Mouse (Mus musculus): ENCODE data around the gene Ugt1a6a. TPM values are rescaled to one million over a fixed set of nuclear protein-coding genes. Genes with fewer than 3 reads are reported as not detected.
A peak's percentile ranks its signal among the peaks of the same experiment; 100 is the strongest.
"Not testable (repeated sequence)": the region's sequence is repeated elsewhere in the genome, so short reads cannot be mapped to it uniquely, and the experiment has no call there.

The Ugt1a6a gene
- 2.2 and 2.3 TPM in 2 replicates for polyA plus RNA-seq (2012; rRNA removed)

GRCm38 (mm10) chr1:88134457-88135011 is at the start of gene Ugt1a6a:
Gene Ugt1a6a, plus strand, starts transcription at chr1:88134809.
- DNase-seq (ENCODE audit: extremely low spot score in 1 of 2, low spot score in 1 of 2): peak in 1 of 2 experiments; percentile 1

DNA sequence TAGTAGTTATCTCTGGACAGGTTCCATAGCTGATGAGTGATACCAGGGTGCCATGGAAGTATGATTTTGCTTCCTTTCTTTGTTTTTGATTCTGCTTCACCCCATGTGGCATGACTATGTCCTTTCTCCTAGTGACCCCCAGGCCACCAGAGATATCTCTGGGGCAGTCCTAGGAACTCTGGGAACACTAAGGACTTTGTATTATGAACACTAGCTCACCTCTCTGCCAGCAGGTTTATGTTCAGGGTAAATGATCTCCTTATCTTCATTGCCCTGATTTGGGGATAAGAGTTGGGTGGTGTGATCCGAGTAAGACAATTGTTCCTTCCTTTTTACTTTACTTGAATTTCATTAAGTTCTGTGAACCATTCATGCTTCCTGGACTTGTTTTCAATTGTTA is 48.5 kb upstream of the Ugt1a6a start:
- no peak for DNase-seq (ENCODE audit: extremely low spot score in 1 of 2, low spot score in 1 of 2)

DNA sequence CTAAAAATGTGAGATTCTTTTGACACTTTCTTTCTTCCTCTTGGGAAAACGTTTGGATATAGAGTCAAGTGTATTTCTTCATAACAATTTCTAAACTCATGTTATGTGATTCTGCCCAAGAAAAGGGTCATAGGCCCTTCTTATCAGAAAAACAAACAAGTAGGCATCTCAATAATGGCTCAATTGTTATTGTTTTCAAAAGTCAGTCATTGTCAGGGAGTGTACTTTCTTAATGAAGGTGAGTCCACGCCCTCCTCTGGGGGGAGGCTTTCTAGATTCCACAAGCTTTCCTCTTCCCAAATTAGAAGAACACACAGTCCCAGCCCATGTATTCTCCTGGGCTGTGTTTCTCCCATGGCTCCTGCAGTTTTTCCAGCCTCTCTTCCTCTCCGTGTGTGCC is 47.1 kb upstream of the Ugt1a6a start, which contains the start of gene Ugt1a8:
Ugt1a8 (plus strand) TSS at position 301 of the 400 bp plus-strand sequence.
- DNase-seq (ENCODE audit: extremely low spot score in 1 of 2, low spot score in 1 of 2): no peak

GRCm38 (mm10) chr1:88092341-88092740 is 42.3 kb upstream of the Ugt1a6a start:
- no peak for DNase-seq (ENCODE audit: extremely low spot score in 1 of 2, low spot score in 1 of 2)

DNA sequence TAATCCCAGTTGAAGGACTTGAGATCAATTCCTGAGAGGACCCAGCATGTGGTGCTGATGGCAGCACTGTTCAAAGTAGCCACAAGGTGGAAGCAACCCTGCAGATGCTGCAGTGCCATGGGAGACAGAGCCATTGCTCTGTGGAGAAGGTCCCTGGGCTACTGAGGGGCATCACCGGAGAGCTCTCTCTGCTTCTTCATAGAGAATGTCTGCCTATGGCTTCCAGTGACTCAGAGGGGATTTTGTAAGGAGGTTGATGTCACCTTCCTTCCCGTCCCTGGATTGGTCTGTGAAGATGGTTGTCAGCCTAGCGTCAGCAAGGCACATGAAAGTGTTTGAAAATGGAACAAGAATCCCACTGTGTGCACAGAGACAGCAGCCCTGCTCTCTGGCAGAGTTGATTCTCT is 40.3 kb upstream of the Ugt1a6a start:
- DNase-seq (ENCODE audit: extremely low spot score in 1 of 2, low spot score in 1 of 2): not testable (repeated sequence)

DNA sequence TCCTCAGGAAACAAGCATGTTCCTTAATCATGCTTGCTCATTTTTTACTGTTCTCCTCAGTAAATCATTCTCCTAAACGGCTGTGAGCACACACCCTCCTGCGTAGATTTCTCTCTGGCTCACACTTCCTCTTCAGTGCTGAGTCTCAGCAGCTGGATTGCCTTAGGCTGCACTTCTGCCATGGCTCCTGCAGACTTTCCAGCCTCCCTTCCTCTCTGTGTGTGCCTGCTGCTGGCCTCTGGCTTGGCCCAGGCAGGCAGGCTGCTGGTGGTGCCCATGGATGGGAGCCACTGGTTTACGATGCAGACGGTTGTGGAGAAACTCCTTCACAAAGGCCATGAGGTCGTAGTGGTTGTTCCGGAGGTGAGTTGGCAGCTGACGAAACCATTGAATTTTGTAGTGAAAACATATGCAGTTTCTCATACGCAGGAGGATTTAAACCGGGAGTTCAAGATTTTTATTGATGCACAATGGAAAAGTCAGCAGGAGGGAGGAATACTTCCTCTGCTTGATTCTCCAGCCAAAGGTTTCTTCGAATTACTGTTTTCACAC is 39.6 kb upstream of the Ugt1a6a start, which contains the start of gene Ugt1a7c:
Ugt1a7c (plus strand) TSS at position 122 of the 552 bp plus-strand sequence.
- DNase-seq (ENCODE audit: extremely low spot score in 1 of 2, low spot score in 1 of 2): peak in 1 of 2 experiments; percentile 1

DNA sequence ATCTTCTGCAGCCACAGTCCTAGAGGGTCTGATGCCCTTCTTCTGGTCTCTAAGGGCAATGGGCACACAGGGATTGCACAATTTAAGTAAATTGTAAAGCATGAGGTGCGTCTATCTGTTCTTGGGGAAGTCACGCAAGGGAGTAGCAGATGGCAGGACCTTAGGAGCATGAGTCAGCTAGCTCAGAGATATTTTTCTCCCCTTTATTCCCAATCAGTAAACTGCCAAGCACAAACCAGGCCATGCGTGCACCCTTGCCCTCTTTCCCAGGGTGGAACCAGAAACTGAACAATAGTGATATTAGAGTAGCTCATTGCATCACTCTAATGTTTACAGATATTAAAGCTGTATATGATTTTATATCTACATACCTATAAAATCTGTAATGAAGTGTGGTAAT is 36.1 kb upstream of the Ugt1a6a start:
- not testable (repeated sequence) for DNase-seq (ENCODE audit: extremely low spot score in 1 of 2, low spot score in 1 of 2)

DNA sequence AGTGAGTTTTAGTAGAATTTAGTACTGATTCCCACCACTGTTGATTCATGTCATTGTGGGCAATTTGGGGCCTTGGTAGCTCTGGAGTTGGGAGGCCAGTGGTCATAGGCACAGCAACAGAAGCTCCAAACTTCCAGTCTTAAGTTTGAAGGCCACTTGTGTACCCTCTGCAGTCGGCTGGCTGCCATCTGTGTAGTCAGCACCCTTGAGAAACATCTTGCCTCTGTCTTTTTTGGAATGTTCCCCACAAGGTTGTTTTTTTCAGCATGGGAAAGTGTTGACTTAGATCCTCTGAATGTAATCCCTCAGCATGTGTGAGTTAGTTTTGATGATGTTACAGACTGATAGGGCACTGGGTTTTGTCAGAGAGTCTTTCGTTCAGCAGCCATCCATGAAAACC is 34.9 kb upstream of the Ugt1a6a start:
- DNase-seq (ENCODE audit: extremely low spot score in 1 of 2, low spot score in 1 of 2): not testable (repeated sequence)

GRCm38 (mm10) chr1:88103019-88103418 is 31.6 kb upstream of the Ugt1a6a start, which contains the start of gene Ugt1a6b:
Gene Ugt1a6b, plus strand, starts transcription at chr1:88103252.
- not testable (repeated sequence) for DNase-seq (ENCODE audit: extremely low spot score in 1 of 2, low spot score in 1 of 2)

- peak in 1 of 2 experiments; percentile 1 for DNase-seq (ENCODE audit: extremely low spot score in 1 of 2, low spot score in 1 of 2)
Measured at GRCm38 (mm10) chr1:88103697-88104468, 30.7 kb upstream of the Ugt1a6a start.

GRCm38 (mm10) chr1:88104667-88105430 is 29.8 kb upstream of the Ugt1a6a start:
- DNase-seq (ENCODE audit: extremely low spot score in 1 of 2, low spot score in 1 of 2): no peak

DNA sequence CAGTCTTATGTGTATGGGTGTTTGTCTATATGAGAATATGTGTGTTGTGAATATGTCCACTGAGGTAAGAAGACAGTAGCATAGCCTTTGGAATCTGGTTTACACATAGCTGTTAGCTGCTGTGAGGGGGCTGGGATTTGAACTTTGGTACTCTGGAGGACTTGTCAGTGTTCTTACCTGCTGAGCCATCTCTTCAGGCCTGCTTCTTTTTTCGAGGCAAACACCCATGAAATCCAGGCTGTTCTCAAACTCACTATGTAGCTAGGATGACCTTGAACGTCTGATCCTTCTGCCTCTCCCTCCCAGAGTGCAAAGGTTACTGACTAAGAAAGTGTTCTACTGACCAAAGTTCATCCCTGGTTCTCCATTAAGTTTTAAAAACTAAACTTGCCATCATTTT is 29.0 kb upstream of the Ugt1a6a start:
- DNase-seq (ENCODE audit: extremely low spot score in 1 of 2, low spot score in 1 of 2): no peak

DNA sequence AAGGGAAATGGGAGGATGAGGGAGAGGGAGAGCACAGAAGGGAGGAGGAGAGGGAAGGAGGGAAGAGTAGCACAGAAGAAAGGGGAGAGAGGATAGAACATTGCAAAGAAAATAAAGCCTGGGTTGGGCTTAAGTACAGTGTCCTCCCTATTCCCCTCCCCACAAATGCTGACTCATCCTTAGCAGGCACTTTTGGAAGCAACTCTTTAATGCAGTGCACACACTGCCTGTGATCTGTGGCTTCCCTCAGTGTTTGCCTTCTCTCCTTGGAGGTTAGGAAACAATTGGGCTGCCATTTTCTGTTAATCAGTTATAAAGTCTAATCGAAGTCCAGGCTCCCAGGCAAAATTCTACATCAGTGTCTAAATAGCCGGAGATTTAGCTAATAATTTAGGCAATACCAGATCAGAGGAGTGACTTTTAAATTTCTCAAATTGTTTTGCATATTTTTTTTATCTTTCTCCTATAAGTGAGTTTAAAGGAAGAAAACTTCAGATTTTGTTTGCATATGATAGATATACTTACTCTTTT is 25.5 kb upstream of the Ugt1a6a start:
- not testable (repeated sequence) for DNase-seq (ENCODE audit: extremely low spot score in 1 of 2, low spot score in 1 of 2)

DNA sequence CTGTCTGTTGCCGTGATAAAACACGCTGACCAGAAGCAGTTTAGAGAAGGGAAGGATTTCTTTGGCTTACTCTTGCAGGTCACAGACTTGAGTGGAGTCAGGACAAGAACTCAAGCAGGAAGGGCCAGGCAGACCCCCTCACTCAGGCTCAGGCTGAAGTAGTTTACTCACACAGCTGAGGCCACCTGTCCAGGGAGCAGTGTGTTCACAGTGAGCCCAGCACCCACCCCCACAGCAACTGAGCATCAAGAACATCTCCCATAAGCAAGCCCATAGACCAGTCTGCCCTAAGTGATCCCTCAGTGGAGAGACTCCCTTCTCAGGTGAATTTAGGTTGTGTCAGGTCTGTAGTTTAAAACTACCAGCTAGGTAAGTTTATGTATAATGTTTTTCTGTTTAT is 25.0 kb upstream of the Ugt1a6a start:
- not testable (repeated sequence) for DNase-seq (ENCODE audit: extremely low spot score in 1 of 2, low spot score in 1 of 2)

- not testable (repeated sequence) for DNase-seq (ENCODE audit: extremely low spot score in 1 of 2, low spot score in 1 of 2)
Measured at GRCm38 (mm10) chr1:88112769-88113168, 21.8 kb upstream of the Ugt1a6a start.

- not testable (repeated sequence) for DNase-seq (ENCODE audit: extremely low spot score in 1 of 2, low spot score in 1 of 2)
Measured at GRCm38 (mm10) chr1:88120550-88120949, 14.1 kb upstream of the Ugt1a6a start.

GRCm38 (mm10) chr1:88121521-88121920 is 13.1 kb upstream of the Ugt1a6a start:
- DNase-seq (ENCODE audit: extremely low spot score in 1 of 2, low spot score in 1 of 2): not testable (repeated sequence)

GRCm38 (mm10) chr1:88125827-88126360 is 8.7 kb upstream of the Ugt1a6a start:
- DNase-seq (ENCODE audit: extremely low spot score in 1 of 2, low spot score in 1 of 2): not testable (repeated sequence)

GRCm38 (mm10) chr1:88129091-88129490 is 5.5 kb upstream of the Ugt1a6a start:
- DNase-seq (ENCODE audit: extremely low spot score in 1 of 2, low spot score in 1 of 2): not testable (repeated sequence)

DNA sequence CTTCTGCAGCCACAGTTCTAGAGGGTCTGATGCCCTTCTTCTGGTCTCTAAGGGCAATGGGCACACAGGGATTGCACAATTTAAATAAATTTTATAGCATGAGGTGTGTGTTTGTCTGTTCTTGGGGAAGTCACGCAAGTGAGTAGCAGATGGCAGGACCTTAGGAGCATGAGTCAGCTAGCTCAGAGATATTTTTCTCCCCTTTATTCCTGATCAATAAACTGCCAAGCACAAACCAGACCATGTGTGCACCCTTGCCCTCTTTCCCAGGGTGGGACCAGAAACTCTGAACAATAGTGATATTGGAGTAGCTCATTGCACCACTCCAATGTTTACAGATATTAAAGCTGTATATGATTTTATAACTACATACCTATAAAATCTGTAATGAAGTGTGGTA is 4.4 kb upstream of the Ugt1a6a start:
- not testable (repeated sequence) for DNase-seq (ENCODE audit: extremely low spot score in 1 of 2, low spot score in 1 of 2)

All from frontal cortex, adult 2 months (tissue).